Mouse (Mus musculus) frontal cortex, postnatal 14 days (tissue): ENCODE measurements at regions not wholly inside any gene's neighbourhood (a gene's known extent, or its start where the extent isn't known, plus 50 kb on each side); places are given as distances from the start of the nearest gene placed in this dataset.
"Not testable (repeated sequence)": the region's sequence is repeated elsewhere in the genome, so short reads cannot be mapped to it uniquely, and the experiment has no call there.

Source experiments
- DNase-seq, 2 experiments: peaks; one replicate each; pipeline ENCODE4 v3.0.0; 2022; ENCODE audit warnings: low spot score in 2 of 2

GRCm38 (mm10) chr13:45130516-45131249 lies 52.2 kb downstream of the Gm9817 start:
- DNase-seq: no peak

GRCm38 (mm10) chr13:45140616-45141015 lies 62.1 kb downstream of the Gm9817 start:
- DNase-seq: no peak

GRCm38 (mm10) chr13:45145129-45145528 lies 66.6 kb downstream of the Gm9817 start:
- DNase-seq: no peak

GRCm38 (mm10) chr13:45156223-45156622 lies 77.7 kb downstream of the Gm9817 start:
- no peak for DNase-seq

GRCm38 (mm10) chr13:45156982-45157381 lies 78.5 kb downstream of the Gm9817 start:
- DNase-seq: no peak

- no peak for DNase-seq
Observed at GRCm38 (mm10) chr13:45160281-45160680, 81.8 kb downstream of the Gm9817 start.

- no peak for DNase-seq
Observed at GRCm38 (mm10) chr13:45164001-45164778, 85.7 kb downstream of the Gm9817 start.

- DNase-seq: no peak
Observed at GRCm38 (mm10) chr13:45165159-45165558, 86.7 kb downstream of the Gm9817 start.

- DNase-seq: no peak
Observed at GRCm38 (mm10) chr13:45169716-45170115, 91.2 kb downstream of the Gm9817 start.

GRCm38 (mm10) chr13:45173139-45173538 lies 94.6 kb downstream of the Gm9817 start:
- no peak for DNase-seq

GRCm38 (mm10) chr13:45175711-45176205 lies 97.3 kb downstream of the Gm9817 start:
- not testable (repeated sequence) for DNase-seq

- DNase-seq: no peak
Observed at GRCm38 (mm10) chr13:45181529-45182230, 103.2 kb downstream of the Gm9817 start.

GRCm38 (mm10) chr13:45189389-45189788 lies 110.9 kb downstream of the Gm9817 start:
- no peak for DNase-seq

- DNase-seq: no peak
Observed at GRCm38 (mm10) chr13:45190151-45190550, 111.7 kb downstream of the Gm9817 start.

- no peak for DNase-seq
Observed at GRCm38 (mm10) chr13:45192079-45192478, 113.6 kb downstream of the Gm9817 start.

- DNase-seq: no peak
Observed at GRCm38 (mm10) chr13:45195562-45195961, 117.1 kb downstream of the Gm9817 start.

- DNase-seq: no peak
Observed at GRCm38 (mm10) chr13:45196363-45196762, 117.9 kb downstream of the Gm9817 start.

- DNase-seq: peak in 1 of 2 experiments; percentile 27
Observed at GRCm38 (mm10) chr13:45200511-45201120, 122.1 kb downstream of the Gm9817 start.

GRCm38 (mm10) chr13:45204856-45205255 lies 126.4 kb downstream of the Gm9817 start:
- peak in 1 of 2 experiments; percentile 23 for DNase-seq

GRCm38 (mm10) chr13:45208540-45209197 lies 130.2 kb downstream of the Gm9817 start:
- DNase-seq: no peak

- DNase-seq: no peak
Observed at GRCm38 (mm10) chr13:45211241-45211640, 132.7 kb downstream of the Gm9817 start.
